In genomic region chr4:53516011-53516532, GRCm38 (mm10) we compare ENCODE assay signal across 9 mouse cellular contexts.
DNase-seq lines count a peak whose midpoint lies in the region; TF ChIP-seq lines count a peak whose summit lies in the region.
"Had no signal": no experiment of that assay in that cellular context is flagged by ENCODE, and none has a peak within 500 bp of the region (broad histone marks: within the 10 kb centered on the region; RNA-seq: fewer than 3 reads in every experiment).

No protein-coding gene starts in this region.

- peaks cover 36% of the 10 kb centered on the region; the same call in 1 of the 2 replicates for H3K4me1 ChIP-seq in cerebellum, adult 2 months (ENCODE audit: control insufficient read depth, insufficient read depth, low read length)

- H3K27ac ChIP-seq in cerebellum, adult 2 months (ENCODE audit: insufficient read depth, low read length): peak overlapping the region; percentile 99
- peak overlapping the region; percentile 95 for H3K27ac ChIP-seq in layer of hippocampus, adult 2 months
- H3K27ac ChIP-seq: limb, embryonic 12.5 days had no signal

- no peak overlapping the region for H3K4me3 ChIP-seq in cerebellum, adult 2 months (replicated peaks; ENCODE audit: insufficient read depth, low read depth, low read length)
- no peak overlapping the region for H3K4me3 ChIP-seq in layer of hippocampus, adult 2 months
- H3K4me3 ChIP-seq: limb, embryonic 12.5 days had no signal

- TF ChIP-seq CTCF in cerebellum, adult 2 months (IDR thresholded peaks at IDR 0.05; ENCODE audit: borderline replicate concordance, insufficient read depth, low read depth, low read length): no peak
- no peak for TF ChIP-seq CTCF in layer of hippocampus, adult 2 months (conservative IDR thresholded peaks at IDR 0.05)

- H3K27me3 ChIP-seq in cerebellum, adult 2 months (ENCODE audit: control insufficient read depth, insufficient read depth, low read length): no peaks in the 10 kb centered on the region
- H3K27me3 ChIP-seq: limb, embryonic 12.5 days had no signal

- WGBS in cerebellum, adult 2 months: 6% methylated on average over 6 of the region's 6 CpGs

- DNase-seq in lung, postnatal 25 days (ENCODE audit: low spot score): peak; percentile 6
- DNase-seq in lung, adult 18-20 months: no peak
- peak; percentile 88 to 93 for DNase-seq in cerebellum, adult 2 months
- DNase-seq in layer of hippocampus, adult 2 months (ENCODE audit: low spot score in 2 of 2): peak; percentile 78 to 87
- peak; percentile 59 to 74 for DNase-seq in right cerebral cortex, postnatal 36 days (ENCODE audit: low spot score in 2 of 2)
- DNase-seq in adrenal gland, postnatal 25 days: no peak
- no peak for DNase-seq in urinary bladder, adult 2 months (ENCODE audit: low spot score)
- DNase-seq: adrenal gland, postnatal 14 days had no signal

- peak; percentile 51; the same call in 1 of the 2 replicates for TF ChIP-seq POLR2A in cerebellum, adult 2 months (IDR thresholded peaks at IDR 0.05; ENCODE audit: borderline replicate concordance, insufficient read depth, low read length)

Comparison
In these comparisons a context has a peak if more than half of its experiments do, and no peak if none do; other contexts are left out.
1. DNase-seq: peak in lung, postnatal 25 days (single experiment), cerebellum, adult 2 months (2 of 2), layer of hippocampus, adult 2 months (2 of 2) and right cerebral cortex, postnatal 36 days (2 of 2); none in lung, adult 18-20 months (0 of 2), adrenal gland, postnatal 25 days (single experiment) and urinary bladder, adult 2 months (single experiment).